Mouse (Mus musculus) myocyte (in vitro differentiated cells): Measurements from ENCODE around the gene Ispd.

Experiments used
- CEBPB ChIP-seq: IDR thresholded peaks from 2 replicates; pipeline ENCODE4 v1.6.1; 2011; ENCODE audit warnings: mild to moderate bottlenecking, moderate library complexity; ENCODE audit not compliant: poor library complexity, insufficient read depth, severe bottlenecking
- E2F4 ChIP-seq: IDR thresholded peaks from one replicate; pipeline ENCODE4 v1.6.1; 2011; ENCODE audit warnings: mild to moderate bottlenecking, control low read depth, moderate library complexity; ENCODE audit not compliant: insufficient read depth
- MAX ChIP-seq: IDR thresholded peaks from one replicate; pipeline ENCODE4 v1.6.1; 2011; ENCODE audit warnings: low read depth, mild to moderate bottlenecking, control low read depth
- MYOG ChIP-seq, 3 experiments: IDR thresholded peaks; one replicate each; pipeline ENCODE4 v1.6.1; 2011; ENCODE audit warnings: control low read depth in 2 of 3, low read depth in 2 of 3, mild to moderate bottlenecking in 2 of 3; ENCODE audit not compliant: insufficient read length in 2 of 3, control insufficient read depth in 1 of 3, insufficient read depth in 1 of 3
- POLR2A ChIP-seq: IDR thresholded peaks from one replicate; pipeline ENCODE4 v1.6.1; 2011; ENCODE audit warnings: low read depth, mild to moderate bottlenecking, control low read depth, moderate library complexity; ENCODE audit not compliant: insufficient read length
- POLR2AphosphoS2 ChIP-seq: IDR thresholded peaks from one replicate; pipeline ENCODE4 v1.6.1; 2011; ENCODE audit warnings: low read depth, control low read depth; ENCODE audit not compliant: insufficient read length
- TCF12 ChIP-seq: IDR thresholded peaks from one replicate; pipeline ENCODE4 v1.6.1; 2011; ENCODE audit warnings: mild to moderate bottlenecking, control low read depth; ENCODE audit not compliant: poor library complexity, insufficient read depth, severe bottlenecking
- TCF3 ChIP-seq: IDR thresholded peaks from one replicate; pipeline ENCODE4 v1.6.1; 2011; ENCODE audit warnings: low read depth, control low read depth; ENCODE audit not compliant: insufficient read length
- USF1 ChIP-seq: IDR thresholded peaks from one replicate; pipeline ENCODE4 v1.6.1; 2011; ENCODE audit warnings: low read depth, mild to moderate bottlenecking, control low read depth, moderate library complexity

- TF ChIP-seq POLR2A = no peak
- TF ChIP-seq MAX = no peak
- TF ChIP-seq POLR2AphosphoS2 = no peak
- no peak for TF ChIP-seq E2F4
- TF ChIP-seq TCF3 = no peak
- no peak for TF ChIP-seq MYOG (IDR thresholded peaks at IDR 0.05; ENCODE audit: control insufficient read depth in 1 of 3, insufficient read depth in 1 of 3, insufficient read length in 2 of 3, low read depth in 2 of 3)
- no peak for TF ChIP-seq CEBPB
- no peak for TF ChIP-seq USF1
- TF ChIP-seq TCF12 = no peak
These were observed 92.9 kb downstream of the Ispd start for GRCm38 (mm10) chr12:36474171-36474570.
